Mouse (Mus musculus) lung, postnatal 0 days (tissue): ENCODE data around the gene Znrd1as.

Experiments used
- CTCF ChIP-seq: IDR thresholded peaks from 2 replicates; pipeline ENCODE4 v1.5.1; 2016; ENCODE audit warnings: antibody characterized with exemption, mild to moderate bottlenecking
- EP300 ChIP-seq: IDR thresholded peaks from 2 replicates; pipeline ENCODE4 v1.6.1; 2016; ENCODE audit warnings: antibody characterized with exemption, mild to moderate bottlenecking, control low read depth

DNA sequence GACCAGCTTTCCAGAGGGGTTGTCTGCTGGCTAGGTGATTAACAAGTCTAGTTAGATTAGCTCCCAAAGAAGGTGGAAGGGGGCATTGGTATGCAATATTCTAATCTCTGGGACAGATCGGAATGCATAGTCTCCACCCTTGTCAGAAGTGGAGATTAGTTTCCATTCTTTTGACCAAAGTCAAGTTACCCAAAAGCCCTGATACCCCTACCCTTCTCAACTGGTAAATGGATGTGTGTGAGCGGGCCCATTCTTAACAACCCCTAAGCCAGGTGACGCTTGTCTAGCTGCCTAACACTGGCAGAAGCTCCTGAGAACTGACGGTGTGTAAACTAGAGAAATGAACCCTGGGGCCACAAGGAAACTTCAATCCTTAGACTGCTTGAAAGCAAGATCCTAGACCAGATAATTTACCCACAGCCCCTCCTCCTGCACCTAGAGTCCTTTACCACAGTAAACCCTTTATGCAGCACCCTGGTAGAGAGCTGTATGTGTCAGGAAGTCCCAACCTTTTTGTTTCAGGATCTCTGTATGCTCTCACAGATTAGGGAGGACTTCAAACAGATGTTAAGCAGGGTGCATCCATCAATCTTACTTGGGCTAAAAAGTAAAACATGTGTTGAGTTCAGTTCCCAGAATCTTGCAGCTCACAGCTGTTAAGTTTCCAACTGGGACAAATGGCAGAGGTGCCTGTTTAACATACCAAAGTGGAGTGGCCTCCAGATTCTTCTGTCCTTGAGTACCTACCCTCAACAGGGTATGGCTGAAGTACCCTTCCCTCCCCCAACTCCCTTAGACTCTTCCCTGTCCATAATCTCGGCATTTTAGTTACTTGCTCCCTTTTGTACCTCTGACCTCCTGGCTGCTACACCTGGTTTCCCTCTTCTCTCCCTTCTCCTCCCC lies 24.1 kb downstream of the Znrd1as start:
- TF ChIP-seq CTCF (no peak), EP300 (peak; percentile 69)
